Mouse (Mus musculus) hindbrain, embryonic 13.5 days (tissue): Measurements from ENCODE around the gene Itpk1. TPM values are rescaled to one million over a fixed set of nuclear protein-coding genes. Genes with fewer than 3 reads are reported as not detected.

Experiments
- ATAC-seq: fragments of 200-750 bp; cut with Nextera tagmentation; 2 replicates; pipeline ENCODE4 v1.8.0; 2017; ENCODE audit warnings: moderate TSS enrichment; ENCODE audit not compliant: low FRiP score
- H3K27ac ChIP-seq: fragments of 300-500 bp; sonication (generic); 2 replicates; pipeline ENCODE4 v1.5.1; 2015; ENCODE audit warnings: inconsistent platforms, mild to moderate bottlenecking, moderate library complexity
- H3K27me3 ChIP-seq: fragments of 300-500 bp; sonication (generic); 2 replicates; pipeline ENCODE4 v1.6.1; 2015; ENCODE audit warnings: mild to moderate bottlenecking, inconsistent platforms
- H3K36me3 ChIP-seq: fragments of 300-500 bp; sonication (generic); 2 replicates; pipeline ENCODE4 v1.6.1; 2015; ENCODE audit warnings: mild to moderate bottlenecking, inconsistent platforms
- H3K4me1 ChIP-seq: fragments of 300-500 bp; sonication (generic); replicated peaks from 2 replicates; pipeline ENCODE4 v1.6.1; 2015; ENCODE audit warnings: inconsistent platforms
- H3K4me2 ChIP-seq: fragments of 300-500 bp; sonication (generic); 2 replicates; pipeline ENCODE4 v1.6.1; 2015; ENCODE audit warnings: inconsistent platforms, mild to moderate bottlenecking, moderate library complexity
- H3K4me3 ChIP-seq: fragments of 300-500 bp; sonication (generic); 2 replicates; pipeline ENCODE4 v1.5.1; 2015; ENCODE audit warnings: mild to moderate bottlenecking, inconsistent platforms
- H3K9ac ChIP-seq: fragments of 300-500 bp; sonication (generic); 2 replicates; pipeline ENCODE4 v1.6.1; 2015; ENCODE audit warnings: mild to moderate bottlenecking, inconsistent platforms
- H3K9me3 ChIP-seq: fragments of 300-500 bp; sonication (generic); 2 replicates; pipeline ENCODE4 v1.6.1; 2016; ENCODE audit warnings: inconsistent platforms
- WGBS: fragments of 180-500 bp; shearing (Covaris S2); methylation state at CpG from one replicate; pipeline ENCODE4 v1.1.7; 2015; 5-methylcytosine and 5-hydroxymethylcytosine counted together
- polyA plus RNA-seq: library from polyadenylated mRNA; unstranded; fragments of >200 nt; fragmentation: Nextera tagmentation; extraction: Ambion mirVana; gene quantifications from 2 replicates; pipeline ENCODE4 v1.2.1, GENCODE M21; 2015

The Itpk1 gene
- polyA plus RNA-seq, 1 experiment from 2014 or later: 23.0 TPM

- H3K9me3 ChIP-seq: no peaks in the 10 kb centered on the region
- peak overlapping the region; percentile 35; the same call in 1 of the 2 replicates for H3K27ac ChIP-seq
- H3K27me3 ChIP-seq: no peaks in the 10 kb centered on the region
- ATAC-seq: no peak
- no peak overlapping the region for H3K9ac ChIP-seq
- H3K4me2 ChIP-seq: no peak overlapping the region
- no peaks in the 10 kb centered on the region for H3K36me3 ChIP-seq
- H3K4me3 ChIP-seq: no peak overlapping the region
- H3K4me1 ChIP-seq: peaks cover 46% of the 10 kb centered on the region
- 70% methylated on average over 5 of the region's 5 CpGs for WGBS
Observed at GRCm38 (mm10) chr12:102683979-102684378, 20.8 kb downstream of the Itpk1 start.

DNA sequence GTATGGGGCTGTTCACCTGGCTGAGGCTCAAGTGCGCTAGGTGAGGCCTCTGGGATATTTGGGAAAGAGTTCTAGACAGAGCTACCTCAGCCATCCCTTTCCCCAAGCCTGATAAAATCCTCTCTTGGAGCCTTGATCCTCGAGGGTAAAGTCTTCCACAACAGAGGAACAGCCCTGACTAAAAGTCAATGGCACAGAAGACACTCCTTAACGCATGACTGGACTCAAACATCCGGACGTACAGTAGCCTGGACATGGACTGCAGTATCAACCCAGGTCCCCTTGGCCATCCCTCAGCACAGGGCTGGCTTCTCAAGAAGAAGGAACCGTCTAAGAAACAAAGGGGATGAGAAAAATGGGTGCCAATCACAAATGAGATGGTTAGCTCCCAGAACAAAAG is 21.3 kb downstream of the Itpk1 start:
- H3K4me1 ChIP-seq: peaks cover 51% of the 10 kb centered on the region
- 67% methylated on average over 6 of the region's 6 CpGs for WGBS
- H3K4me2 ChIP-seq: no peak overlapping the region
- H3K4me3 ChIP-seq: no peak overlapping the region
- H3K27ac ChIP-seq: peak overlapping the region; percentile 35
- no peaks in the 10 kb centered on the region for H3K9me3 ChIP-seq
- H3K27me3 ChIP-seq: no peaks in the 10 kb centered on the region
- H3K9ac ChIP-seq: no peak overlapping the region
- no peaks in the 10 kb centered on the region for H3K36me3 ChIP-seq
- no peak for ATAC-seq

DNA sequence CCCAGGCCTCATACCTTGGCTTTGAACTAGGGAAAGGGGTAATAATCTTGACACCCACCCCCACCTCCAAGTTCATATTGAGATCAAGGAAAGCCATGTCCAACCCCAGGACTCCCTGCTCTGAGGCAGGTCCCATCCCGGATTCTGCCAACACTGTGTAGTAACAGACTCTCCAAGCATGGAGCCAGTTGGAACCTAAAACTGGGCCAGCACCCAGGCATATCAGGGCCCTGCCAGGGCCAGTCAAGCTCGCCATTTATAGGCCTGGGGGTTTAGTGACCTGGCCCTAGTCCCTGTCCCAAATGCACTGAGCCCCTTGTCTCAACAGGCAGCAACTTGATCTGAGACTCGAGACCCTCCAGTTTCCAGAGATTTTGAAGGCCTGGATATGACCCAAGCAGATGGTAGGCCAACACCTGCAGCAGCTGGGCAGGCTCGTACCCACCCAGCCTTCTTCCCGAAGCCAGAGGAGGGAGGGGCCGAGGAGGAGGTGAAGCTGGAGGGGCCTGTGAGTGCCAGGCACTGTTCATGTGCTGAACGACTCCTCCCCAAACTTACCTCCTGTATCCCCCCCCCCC is 21.9 kb downstream of the Itpk1 start:
- Histone ChIP-seq H3K9me3 (no peaks in the 10 kb centered on the region), H3K36me3 (no peaks in the 10 kb centered on the region), H3K4me2 (no peak overlapping the region), H3K4me3 (no peak overlapping the region), H3K4me1 (peaks cover 52% of the 10 kb centered on the region), H3K9ac (no peak overlapping the region), H3K27me3 (no peaks in the 10 kb centered on the region), H3K27ac (no peak overlapping the region)
- ATAC-seq: no peak
- 86% methylated on average over 7 of the region's 7 CpGs for WGBS

DNA sequence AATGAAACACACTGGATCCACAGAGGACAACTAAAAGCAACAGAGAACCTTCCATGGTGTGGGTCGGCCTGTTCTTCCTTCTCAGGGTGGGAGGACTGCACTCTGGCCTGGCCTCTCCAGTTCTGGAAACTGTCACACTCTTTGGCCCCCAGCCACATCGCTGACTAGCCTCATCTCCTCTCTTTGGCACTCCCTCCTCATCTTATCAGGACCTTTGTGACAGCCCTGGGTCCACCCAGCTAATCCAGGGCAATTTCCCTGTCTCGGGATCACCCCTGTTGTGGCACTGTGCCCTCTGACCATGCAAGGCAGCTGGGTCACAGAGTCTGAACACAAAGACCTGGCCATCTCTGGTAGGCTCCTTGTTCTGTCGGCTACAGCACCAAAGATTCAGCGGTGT is 22.6 kb downstream of the Itpk1 start:
- Histone ChIP-seq H3K9ac (no peak overlapping the region), H3K4me2 (no peak overlapping the region), H3K4me1 (peaks cover 54% of the 10 kb centered on the region), H3K9me3 (no peaks in the 10 kb centered on the region), H3K27me3 (no peaks in the 10 kb centered on the region), H3K4me3 (no peak overlapping the region), H3K36me3 (no peaks in the 10 kb centered on the region), H3K27ac (no peak overlapping the region)
- no peak for ATAC-seq
- 89% methylated on average over 5 of the region's 5 CpGs for WGBS

- Histone ChIP-seq H3K27me3 (no peaks in the 10 kb centered on the region), H3K9ac (no peak overlapping the region), H3K4me3 (no peak overlapping the region), H3K4me1 (peaks cover 58% of the 10 kb centered on the region), H3K36me3 (no peaks in the 10 kb centered on the region), H3K9me3 (no peaks in the 10 kb centered on the region), H3K4me2 (no peak overlapping the region), H3K27ac (no peak overlapping the region)
- no peak for ATAC-seq
- 75% methylated on average over 7 of the region's 7 CpGs for WGBS
Observed at GRCm38 (mm10) chr12:102681590-102681989, 23.1 kb downstream of the Itpk1 start.

DNA sequence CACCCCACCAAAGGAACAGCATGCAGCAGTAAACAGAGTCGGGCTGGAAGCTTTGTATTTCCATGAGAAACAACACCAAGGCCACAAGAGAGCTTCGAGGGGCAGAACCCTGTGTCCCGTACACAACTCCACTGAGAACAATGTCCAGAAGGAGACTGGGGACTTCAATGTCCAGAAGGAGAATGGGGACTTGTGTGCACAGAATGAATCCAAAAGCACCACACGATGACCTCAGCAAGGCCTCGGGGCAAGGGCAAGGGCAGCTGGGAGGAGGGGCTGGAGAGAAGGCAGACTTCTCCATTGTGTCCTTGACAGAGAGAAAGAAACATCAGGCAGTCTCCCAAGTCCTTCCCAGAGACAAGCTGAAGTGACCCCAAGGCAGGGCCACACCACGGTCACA is 25.9 kb downstream of the Itpk1 start:
- Histone ChIP-seq H3K36me3 (peaks cover 9% of the 10 kb centered on the region), H3K27ac (no peak overlapping the region; the same call in 1 of the 2 replicates)
- ATAC-seq: no peak

GRCm38 (mm10) chr12:102677089-102677488 is 27.6 kb downstream of the Itpk1 start:
- no peak for ATAC-seq

More for the DNA sequence above, 25.9 kb downstream of the Itpk1 start:
- no peak overlapping the region for H3K4me2 ChIP-seq
- no peak overlapping the region for H3K4me3 ChIP-seq
- no peak overlapping the region for H3K9ac ChIP-seq
- 22% methylated on average over 6 of the region's 6 CpGs for WGBS
- H3K4me1 ChIP-seq: peaks cover 35% of the 10 kb centered on the region
- H3K27me3 ChIP-seq: no peaks in the 10 kb centered on the region
- H3K9me3 ChIP-seq: no peaks in the 10 kb centered on the region

GRCm38 (mm10) chr12:102674556-102674955 is 30.2 kb downstream of the Itpk1 start:
- Histone ChIP-seq H3K4me1 (peaks cover 38% of the 10 kb centered on the region), H3K4me3 (no peak overlapping the region)
- WGBS: 94% methylated on average over 10 of the region's 10 CpGs

More at GRCm38 (mm10) chr12:102677089-102677488, 27.6 kb downstream of the Itpk1 start:
- Histone ChIP-seq H3K9ac (no peak overlapping the region), H3K9me3 (no peaks in the 10 kb centered on the region), H3K27me3 (no peaks in the 10 kb centered on the region), H3K36me3 (peaks cover 10% of the 10 kb centered on the region), H3K4me1 (peaks cover 23% of the 10 kb centered on the region), H3K27ac (no peak overlapping the region), H3K4me3 (no peak overlapping the region), H3K4me2 (no peak overlapping the region)
- 85% methylated on average over 3 of the region's 3 CpGs for WGBS

DNA sequence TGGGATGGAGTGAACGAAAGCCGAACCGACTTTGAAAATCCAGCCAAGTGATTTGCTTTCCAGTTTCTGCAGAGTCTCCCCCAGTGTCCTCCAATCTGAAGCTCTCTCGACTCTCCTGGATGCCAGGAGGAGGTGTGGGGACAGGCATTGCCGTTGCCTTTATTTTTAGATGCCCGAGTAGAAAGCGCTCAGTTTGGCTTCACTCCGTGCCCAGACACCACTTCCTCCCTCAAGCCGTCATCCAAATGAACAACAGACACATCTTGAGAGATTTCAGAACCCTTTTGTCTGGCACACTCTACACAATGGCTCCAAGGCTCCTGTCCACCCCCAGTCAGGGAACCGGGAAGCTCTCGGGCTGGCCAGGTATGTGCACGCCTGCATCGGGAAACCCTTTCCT is 30.6 kb downstream of the Itpk1 start:
- Histone ChIP-seq H3K27me3 (no peaks in the 10 kb centered on the region), H3K4me3 (no peak overlapping the region), H3K27ac (no peak overlapping the region), H3K4me2 (no peak overlapping the region), H3K4me1 (peaks cover 34% of the 10 kb centered on the region), H3K9me3 (no peaks in the 10 kb centered on the region), H3K36me3 (peaks cover 10% of the 10 kb centered on the region), H3K9ac (no peak overlapping the region)
- no peak for ATAC-seq
- 93% methylated on average over 13 of the region's 13 CpGs for WGBS

More at GRCm38 (mm10) chr12:102674556-102674955, 30.2 kb downstream of the Itpk1 start:
- H3K9ac ChIP-seq: no peak overlapping the region
- no peak overlapping the region for H3K27ac ChIP-seq
- no peaks in the 10 kb centered on the region for H3K9me3 ChIP-seq
- no peak overlapping the region for H3K4me2 ChIP-seq
- no peaks in the 10 kb centered on the region for H3K27me3 ChIP-seq
- no peak for ATAC-seq
- H3K36me3 ChIP-seq: peaks cover 10% of the 10 kb centered on the region

DNA sequence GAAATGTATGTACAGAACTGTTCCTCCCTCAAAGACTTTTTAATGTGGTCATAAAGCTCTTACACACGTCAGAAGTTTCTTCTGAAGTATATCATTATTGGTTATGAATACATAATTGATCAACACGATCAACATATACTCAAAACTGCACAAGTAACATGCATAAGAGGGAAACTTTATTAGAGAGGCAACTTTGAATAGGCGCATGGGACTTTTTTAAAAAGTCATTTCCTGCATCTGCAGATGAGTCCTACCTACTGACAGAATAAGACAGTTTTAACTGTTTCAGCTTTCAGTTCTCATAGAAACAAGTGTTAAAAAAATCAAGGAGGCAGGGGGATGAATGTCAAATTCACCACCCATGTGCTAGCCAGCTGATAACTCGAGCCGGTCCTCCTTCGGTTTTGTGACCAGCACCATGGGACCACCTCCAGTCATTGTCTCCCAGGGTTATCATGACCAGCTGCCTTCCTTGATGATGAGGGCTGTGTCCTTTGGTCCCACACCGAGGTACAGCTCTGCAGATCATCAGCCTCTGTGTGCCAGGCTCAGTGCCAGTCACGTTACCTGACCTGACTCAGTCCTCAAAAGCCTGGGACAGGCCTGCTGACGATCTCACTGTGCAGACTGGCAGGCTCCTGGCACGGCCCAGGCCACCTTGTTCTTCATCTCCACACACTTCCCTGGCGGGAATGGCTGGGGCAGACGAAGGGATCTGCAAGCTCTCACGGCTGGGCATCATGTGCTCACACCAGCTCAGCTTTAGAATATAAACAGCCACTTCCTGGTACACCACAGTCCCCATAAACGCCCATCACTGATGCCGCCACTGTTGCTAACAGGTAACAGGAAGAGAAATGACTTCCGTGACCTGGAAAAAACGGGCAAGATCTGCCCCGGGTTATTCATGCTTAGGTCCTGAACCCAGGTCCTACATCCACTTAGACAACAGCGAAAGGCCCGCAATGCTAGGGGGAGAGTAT is 31.6 kb downstream of the Itpk1 start:
- Histone ChIP-seq H3K4me2 (no peak overlapping the region), H3K9me3 (no peaks in the 10 kb centered on the region), H3K4me3 (no peak overlapping the region), H3K27ac (no peak overlapping the region), H3K36me3 (peaks cover 10% of the 10 kb centered on the region), H3K27me3 (no peaks in the 10 kb centered on the region), H3K9ac (no peak overlapping the region), H3K4me1 (peaks cover 27% of the 10 kb centered on the region)
- ATAC-seq: no peak
- WGBS: 89% methylated on average over 20 of the region's 20 CpGs

- WGBS: 82% methylated on average over 8 of the region's 8 CpGs
- Histone ChIP-seq H3K4me1 (peaks cover 24% of the 10 kb centered on the region), H3K4me3 (no peak overlapping the region), H3K9ac (no peak overlapping the region), H3K27ac (no peak overlapping the region), H3K4me2 (no peak overlapping the region), H3K36me3 (peaks cover 15% of the 10 kb centered on the region), H3K27me3 (no peaks in the 10 kb centered on the region), H3K9me3 (no peaks in the 10 kb centered on the region)
- no peak for ATAC-seq
Observed at GRCm38 (mm10) chr12:102672176-102672575, 32.6 kb downstream of the Itpk1 start.

DNA sequence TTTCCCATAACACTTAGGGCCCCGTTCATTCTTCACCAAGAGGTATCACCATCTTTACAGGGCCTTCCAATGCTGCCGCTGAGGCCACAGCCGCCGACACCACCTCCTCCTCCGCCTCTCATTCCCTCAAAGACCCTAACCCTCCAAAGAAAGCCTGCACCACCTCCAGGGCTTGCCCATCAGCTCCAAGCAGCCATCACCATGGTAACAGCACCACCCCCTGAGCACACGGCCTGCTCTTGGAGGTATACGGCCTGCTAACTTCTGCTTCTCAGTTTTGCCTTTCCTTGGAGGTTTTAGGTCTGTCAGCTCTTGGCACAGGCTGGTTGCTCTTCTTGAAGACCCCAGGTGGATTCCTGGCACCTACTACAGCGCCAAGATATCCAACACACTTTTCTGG is 33.9 kb downstream of the Itpk1 start:
- Histone ChIP-seq H3K27me3 (no peaks in the 10 kb centered on the region), H3K9ac (no peak overlapping the region), H3K4me1 (peaks cover 20% of the 10 kb centered on the region), H3K27ac (no peak overlapping the region), H3K4me2 (no peak overlapping the region), H3K4me3 (no peak overlapping the region), H3K36me3 (peaks cover 15% of the 10 kb centered on the region), H3K9me3 (no peaks in the 10 kb centered on the region)
- no peak for ATAC-seq
- 27% methylated on average over 8 of the region's 8 CpGs for WGBS
